Mouse (Mus musculus) ES-E14 (cell line): ENCODE data around the gene Rap1gap2. TPM values are rescaled to one million over a fixed set of nuclear protein-coding genes. Genes with fewer than 3 reads are reported as not detected.

ENCODE experiments used
- DNase-seq: peaks from one replicate; pipeline ENCODE4 v3.0.0-alpha.2; 2013; ENCODE audit warnings: low read depth, low spot score
- H3K27ac ChIP-seq: 2 replicates; pipeline ENCODE4 v1.5.1; 2012; ENCODE audit warnings: low read depth, mild to moderate bottlenecking, low read length, moderate library complexity, mixed read lengths; ENCODE audit not compliant: poor library complexity, insufficient read depth, severe bottlenecking
- H3K36me3 ChIP-seq: 2 replicates; pipeline ENCODE4 v1.6.1; 2012; ENCODE audit warnings: mild to moderate bottlenecking, low read length, moderate library complexity, mixed read lengths; ENCODE audit not compliant: control insufficient read depth, poor library complexity, insufficient read depth, severe bottlenecking
- H3K4me1 ChIP-seq, 2 experiments: fragments of 150-350 bp in 1 of 2; sonication (generic) in 1 of 2; 2 replicates each; pipeline ENCODE4 v1.6.1; 2012; ENCODE audit warnings: low read length in 2 of 2, mild to moderate bottlenecking in 1 of 2, mixed read lengths in 1 of 2; ENCODE audit not compliant: control insufficient read depth in 2 of 2, insufficient read depth in 2 of 2, poor library complexity in 1 of 2
- H3K4me3 ChIP-seq, 2 experiments: fragments of 150-350 bp in 1 of 2; sonication (generic) in 1 of 2; 2 replicates each; pipeline ENCODE4 v1.5.1; 2012; ENCODE audit warnings: low read length in 2 of 2, low read depth in 1 of 2, mild to moderate bottlenecking in 1 of 2, mixed read lengths in 1 of 2; ENCODE audit not compliant: insufficient read depth in 1 of 2, poor library complexity in 1 of 2, severe bottlenecking in 1 of 2
- H3K9ac ChIP-seq: 2 replicates; pipeline ENCODE4 v1.6.1; 2012; ENCODE audit warnings: low read depth, mild to moderate bottlenecking, low read length, mixed read lengths; ENCODE audit not compliant: poor library complexity, insufficient read depth, severe bottlenecking
- H3K9me3 ChIP-seq: fragments of 150-350 bp; sonication (generic); 2 replicates; pipeline ENCODE4 v1.6.1; 2012; ENCODE audit warnings: low read depth, mild to moderate bottlenecking, low read length; ENCODE audit not compliant: control insufficient read depth, insufficient read depth
- CHD2 ChIP-seq: IDR thresholded peaks from 2 replicates; pipeline ENCODE4 v1.6.1; 2014; ENCODE audit warnings: mild to moderate bottlenecking, low read depth, low read length, inconsistent platforms
- HCFC1 ChIP-seq: IDR thresholded peaks from 2 replicates; pipeline ENCODE4 v1.6.1; 2012; ENCODE audit warnings: low read length, inconsistent platforms, borderline replicate concordance; ENCODE audit not compliant: insufficient read depth
- MAFK ChIP-seq: IDR thresholded peaks from 2 replicates; pipeline ENCODE4 v1.6.1; 2014; ENCODE audit warnings: mild to moderate bottlenecking, low read depth, low read length, inconsistent platforms; ENCODE audit not compliant: insufficient read depth
- ZC3H11A ChIP-seq: IDR thresholded peaks from 2 replicates; pipeline ENCODE4 v1.6.1; 2012; ENCODE audit warnings: low read depth, mild to moderate bottlenecking, inconsistent platforms, low read length, borderline replicate concordance
- ZNF384 ChIP-seq: IDR thresholded peaks from 2 replicates; pipeline ENCODE4 v1.6.1; 2012; ENCODE audit warnings: low read depth, low read length, inconsistent platforms
- in situ Hi-C, 2 experiments: fragments of 600-800 bp; cut with MboI; formaldehyde crosslinking; loops; one replicate each; pipeline ENCODE4 v1.15.1; 2025; ENCODE audit warnings: low sequenced_read_pairs in 2 of 2, inconsistent platforms in 1 of 2; ENCODE audit not compliant: unreplicated experiment in 2 of 2
- total RNA-seq: library from RNA; depleted of rRNA; stranded (reverse); fragments of 300-350 nt; gene quantifications from 2 replicates; pipeline ENCODE4 v1.2.3, GENCODE M21; 2012

Gene Rap1gap2
- total RNA-seq, 1 experiment: 2.7 TPM

DNA sequence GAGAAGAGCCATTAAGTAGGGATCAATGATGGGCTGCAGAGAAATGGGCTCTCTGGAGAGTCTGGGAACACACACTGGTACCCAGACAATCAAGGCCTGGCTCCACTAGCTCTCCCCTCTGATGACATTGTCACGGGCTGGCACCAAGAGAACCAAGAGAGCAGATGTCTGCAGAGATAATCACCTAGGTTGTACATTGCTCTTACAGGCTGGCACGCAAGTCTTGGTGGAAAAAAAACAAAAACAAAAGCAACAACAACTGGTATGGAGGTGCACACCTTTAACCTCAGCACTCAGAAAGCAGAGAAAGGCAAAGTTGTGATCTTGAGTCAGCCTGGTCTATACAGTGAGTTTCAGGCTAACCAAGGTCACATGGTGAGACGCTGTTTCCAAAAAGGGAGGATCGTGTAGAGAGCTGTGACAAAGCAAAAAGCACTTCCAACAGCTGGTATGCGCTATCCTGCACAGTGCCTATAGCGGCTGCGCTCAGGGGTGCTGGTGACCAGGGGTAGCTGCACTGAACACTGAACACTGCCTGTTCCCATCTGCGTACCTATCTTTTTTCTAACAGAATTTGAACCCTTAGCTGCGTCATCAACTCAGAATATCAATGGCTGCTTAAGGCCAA lies 50.0 kb downstream of the Rap1gap2 start:
- TF ChIP-seq MAFK (no peak), ZNF384 (no peak), CHD2 (no peak), ZC3H11A (no peak), HCFC1 (no peak)
- Histone ChIP-seq H3K9ac (no peak overlapping the region), H3K9me3 (no peaks in the 10 kb centered on the region), H3K36me3 (no peaks in the 10 kb centered on the region), H3K4me3 (no peak overlapping the region), H3K27ac (no peak overlapping the region), H3K4me1 (peaks cover 2 to 20% of the 10 kb centered on the region in 2 experiments; a peak in 2 of 4 replicates)
- in situ Hi-C loops: no loop called here
- DNase-seq: no peak

DNA sequence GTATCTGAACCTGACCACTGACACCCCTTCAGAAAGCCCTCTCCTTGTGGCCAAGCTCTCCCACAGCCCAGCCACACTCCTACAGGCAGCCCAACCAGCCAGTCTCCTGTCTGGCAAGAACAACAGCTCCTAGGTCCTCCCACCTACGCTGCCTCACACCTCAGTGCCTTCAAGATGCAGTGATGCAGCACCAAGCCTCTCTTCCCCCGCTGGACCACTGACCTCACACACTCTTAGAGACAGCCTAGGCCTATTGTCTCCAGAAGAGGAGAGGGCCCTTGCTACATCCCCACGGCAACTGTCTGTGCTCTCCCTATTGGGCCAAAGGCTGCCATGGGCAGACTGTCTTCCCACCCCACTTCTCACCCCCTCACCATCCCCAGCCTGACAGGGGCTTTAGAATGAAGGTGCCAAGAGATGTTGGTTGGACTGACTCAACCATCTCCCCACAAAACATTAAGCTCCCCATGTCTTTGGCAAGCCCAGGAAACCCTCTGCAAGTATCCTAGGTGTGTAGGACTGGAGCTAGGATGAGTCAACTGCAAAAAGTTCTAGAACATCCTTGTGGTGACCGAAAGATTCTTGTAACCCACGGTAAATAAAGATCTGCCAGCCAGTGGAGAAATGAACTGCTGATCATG lies 50.8 kb downstream of the Rap1gap2 start:
- H3K4me3 ChIP-seq: no peak overlapping the region

DNA sequence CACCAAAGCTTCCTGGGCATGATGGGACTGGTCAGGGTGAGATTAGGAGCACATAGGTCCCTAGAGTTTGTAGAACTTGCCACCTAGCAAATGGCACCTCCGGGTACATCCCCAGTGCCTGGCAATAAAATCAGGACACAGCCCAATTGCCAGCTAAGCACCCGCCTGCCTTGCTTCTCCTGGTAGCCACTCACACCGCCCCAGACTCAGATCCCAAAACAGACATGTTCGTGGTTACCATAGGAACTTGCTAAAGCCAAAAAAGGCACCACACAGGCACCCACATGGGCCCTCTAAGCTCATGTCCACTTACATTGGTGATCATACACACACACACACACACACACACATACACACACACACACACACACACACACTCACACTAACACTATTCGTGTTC lies 51.8 kb downstream of the Rap1gap2 start:
- in situ Hi-C loops: no loop called here
- no peaks in the 10 kb centered on the region for H3K9me3 ChIP-seq
- H3K9ac ChIP-seq: no peak overlapping the region
- TF ChIP-seq MAFK (no peak), ZC3H11A (no peak), ZNF384 (no peak), HCFC1 (no peak), CHD2 (no peak)
- H3K4me3 ChIP-seq: no peak overlapping the region
- peaks cover 2 to 29% of the 10 kb centered on the region in 2 experiments; a peak in 2 of 4 replicates for H3K4me1 ChIP-seq
- H3K27ac ChIP-seq: no peak overlapping the region
- no peaks in the 10 kb centered on the region for H3K36me3 ChIP-seq
- no peak for DNase-seq

More for the DNA sequence above, 50.8 kb downstream of the Rap1gap2 start:
- Histone ChIP-seq H3K4me1 (peaks cover 2 to 24% of the 10 kb centered on the region in 2 experiments; a peak in 2 of 4 replicates), H3K9me3 (no peaks in the 10 kb centered on the region), H3K27ac (no peak overlapping the region), H3K36me3 (no peaks in the 10 kb centered on the region), H3K9ac (no peak overlapping the region)
- in situ Hi-C loops: no loop called here
- DNase-seq: no peak
- TF ChIP-seq MAFK (no peak), ZNF384 (no peak), HCFC1 (no peak), ZC3H11A (no peak), CHD2 (no peak)

GRCm38 (mm10) chr11:74557456-74558230 lies 53.1 kb downstream of the Rap1gap2 start:
- DNase-seq: no peak
- Histone ChIP-seq H3K4me3 (no peak overlapping the region), H3K9me3 (no peaks in the 10 kb centered on the region), H3K9ac (no peak overlapping the region), H3K36me3 (no peaks in the 10 kb centered on the region), H3K4me1 (peaks cover 2 to 27% of the 10 kb centered on the region in 2 experiments; a peak in 2 of 4 replicates), H3K27ac (no peak overlapping the region; the same call in 1 of the 2 replicates)
- TF ChIP-seq MAFK (no peak), ZC3H11A (no peak), ZNF384 (no peak), CHD2 (no peak), HCFC1 (no peak)
- in situ Hi-C loops: no loop called here
